Mouse (Mus musculus): Measurements from ENCODE around the gene Chpf2. TPM values are rescaled to one million over a fixed set of nuclear protein-coding genes. Genes with fewer than 3 reads are reported as not detected.

Gene Chpf2
- polyA plus RNA-seq, 1 experiment: 50.5 TPM

DNA sequence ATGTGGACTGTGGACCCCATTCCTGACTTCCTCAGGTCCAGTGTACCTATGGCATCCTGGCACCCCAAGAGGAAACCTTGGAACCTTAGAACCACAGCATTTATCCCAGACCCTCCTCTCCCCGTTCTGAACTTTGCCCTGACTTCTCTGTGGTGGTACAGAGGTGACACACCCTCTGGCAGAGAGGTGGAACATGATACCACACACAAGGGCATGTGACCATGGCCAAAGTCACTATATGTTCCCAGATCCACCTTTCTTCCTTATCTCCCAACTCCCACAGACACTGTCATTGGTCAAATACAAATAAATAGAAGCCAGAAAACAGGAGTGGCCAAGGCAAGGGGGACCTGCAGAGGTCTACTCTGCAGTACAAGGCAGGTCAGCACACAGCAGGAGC is 48.6 kb downstream of the Chpf2 start:
- no peak for DNase-seq (ENCODE audit: extremely low spot score in 1 of 2, low spot score in 1 of 2)

DNA sequence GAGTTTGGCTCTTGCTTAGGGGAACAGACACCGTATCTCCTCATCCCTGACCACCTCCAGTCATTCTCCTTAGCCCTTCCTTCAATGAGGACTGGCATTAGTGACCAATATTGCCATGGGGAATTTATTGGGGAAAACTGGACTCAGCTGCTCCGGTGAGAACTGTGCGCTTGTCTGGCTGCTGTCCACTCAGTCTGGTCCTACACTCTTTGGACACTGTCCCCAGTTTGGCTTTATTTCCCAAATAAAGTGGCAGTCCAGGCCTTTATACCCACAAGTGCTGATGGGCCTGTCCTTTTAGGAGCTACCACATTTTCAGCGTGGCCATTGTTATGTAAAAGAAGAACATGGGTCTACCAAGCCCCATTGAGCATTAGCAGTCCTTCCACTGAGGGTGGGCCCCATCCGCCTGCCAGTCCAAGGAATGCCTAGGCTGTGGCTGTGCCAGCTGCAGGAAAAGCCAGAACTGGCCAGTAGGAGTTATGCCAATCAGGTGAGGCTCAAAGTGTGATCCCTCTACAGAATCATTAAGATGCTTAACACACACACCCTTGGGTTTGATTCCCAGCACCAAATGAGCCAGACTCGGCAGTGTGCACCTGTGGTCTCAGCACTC is 49.1 kb downstream of the Chpf2 start:
- no peak for DNase-seq (ENCODE audit: extremely low spot score in 1 of 2, low spot score in 1 of 2)

DNA sequence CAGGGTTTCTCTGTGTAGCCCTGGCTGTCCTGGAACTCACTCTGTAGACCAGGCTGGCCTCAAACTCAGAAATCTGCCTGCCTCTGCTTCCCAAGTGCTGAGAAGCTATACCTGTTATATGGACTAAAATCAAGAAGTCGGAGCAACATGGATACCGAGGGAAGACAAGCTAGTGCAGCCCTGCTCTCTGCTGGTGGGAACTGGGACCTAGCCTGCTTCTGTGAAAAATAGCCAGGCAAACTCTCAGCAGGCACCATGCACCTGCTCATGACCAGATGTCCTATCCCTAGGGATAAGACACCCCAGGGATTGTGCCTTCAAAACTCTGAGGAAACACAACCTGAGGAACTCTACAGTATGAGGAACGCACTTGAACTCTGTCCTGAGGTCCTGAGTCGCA is 50.4 kb downstream of the Chpf2 start:
- no peak for DNase-seq (ENCODE audit: extremely low spot score in 1 of 2, low spot score in 1 of 2)

DNA sequence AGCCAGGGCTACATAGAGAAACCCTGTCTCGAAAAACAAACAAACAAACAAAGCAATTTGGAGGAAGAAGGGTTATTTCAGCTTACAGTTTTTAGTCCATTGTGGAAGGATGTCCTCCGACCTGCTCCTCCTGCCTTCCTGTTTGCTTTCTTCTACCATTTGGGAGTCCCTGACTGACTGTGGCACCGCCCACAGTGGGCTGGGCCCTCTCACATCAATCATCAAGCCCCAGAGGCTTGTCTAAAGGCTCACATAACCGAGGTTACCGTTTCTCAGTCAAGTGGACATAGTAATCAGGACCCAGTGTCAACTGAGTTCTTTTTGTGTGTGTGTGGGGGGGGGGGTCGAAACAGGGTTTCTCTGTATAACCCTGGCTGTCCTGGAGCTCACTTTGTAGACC is 51.6 kb downstream of the Chpf2 start:
- DNase-seq (ENCODE audit: extremely low spot score in 1 of 2, low spot score in 1 of 2): no peak

DNA sequence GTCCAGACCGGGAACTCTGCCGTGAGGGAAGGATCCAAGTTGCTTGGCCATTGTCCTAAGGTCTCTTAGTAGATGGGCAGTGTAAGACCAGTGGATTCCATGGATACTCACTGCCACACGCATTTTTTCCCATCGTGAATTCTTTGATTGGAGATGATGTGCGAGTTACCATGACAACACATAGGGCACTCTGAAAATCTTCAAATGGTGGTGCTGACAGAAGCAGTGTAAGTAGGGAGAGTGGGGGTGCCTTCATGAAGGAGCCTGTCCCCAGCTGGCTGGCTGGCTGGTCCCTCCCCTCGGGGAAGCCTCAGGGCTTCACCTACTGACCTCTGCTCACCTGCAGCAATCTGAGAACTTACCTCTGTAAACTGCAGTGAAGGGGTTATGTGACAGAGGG is 52.5 kb downstream of the Chpf2 start:
- peak in 1 of 2 experiments; percentile 33 for DNase-seq (ENCODE audit: extremely low spot score in 1 of 2, low spot score in 1 of 2)

Other genes with a start within 250 kb of the Chpf2 start
- gene Kcnh2, start 235.1 kb upstream of the Chpf2 start, polyA plus RNA-seq (2012; rRNA removed): 65.0 and 65.8 TPM in 2 replicates
- gene Nos3, start 221.9 kb upstream of the Chpf2 start, polyA plus RNA-seq (2012; rRNA removed): 10.1 and 10.7 TPM in 2 replicates
- gene Atg9b, start 194.6 kb upstream of the Chpf2 start, polyA plus RNA-seq (2012; rRNA removed): 3.0 and 4.7 TPM in 2 replicates
- gene Abcb8, start 193.1 kb upstream of the Chpf2 start, polyA plus RNA-seq (2012; rRNA removed): 49.5 and 53.9 TPM in 2 replicates
- gene Asic3, start 173.3 kb upstream of the Chpf2 start, polyA plus RNA-seq (2012; rRNA removed): 0.86 and 0.92 TPM in 2 replicates
- 214 and 226 TPM in 2 replicates for gene Cdk5, start 163.2 kb upstream of the Chpf2 start, polyA plus RNA-seq (2012; rRNA removed)
- gene Slc4a2, start 162.9 kb upstream of the Chpf2 start, polyA plus RNA-seq (2012; rRNA removed): 32.2 and 32.3 TPM in 2 replicates
- gene Fastk, start 141.5 kb upstream of the Chpf2 start, polyA plus RNA-seq (2012; rRNA removed): 223 and 235 TPM in 2 replicates
- 42.7 and 43.7 TPM in 2 replicates for gene Tmub1, start 138.9 kb upstream of the Chpf2 start, polyA plus RNA-seq (2012; rRNA removed)
- gene Agap3, start 134.6 kb upstream of the Chpf2 start, polyA plus RNA-seq (2012; rRNA removed): 390 and 432 TPM in 2 replicates
- gene Gbx1, start 59.5 kb upstream of the Chpf2 start, polyA plus RNA-seq (2012; rRNA removed): 0.04 TPM in 2 replicates
- 0.42 and 0.62 TPM in 2 replicates for gene Asb10, start 45.8 kb upstream of the Chpf2 start, polyA plus RNA-seq (2012; rRNA removed)
- gene 4931409K22Rik, start 29.9 kb upstream of the Chpf2 start, polyA plus RNA-seq (2012; rRNA removed): 0.18 and 0.59 TPM in 2 replicates
- gene Abcf2, start 9.3 kb upstream of the Chpf2 start, polyA plus RNA-seq (2012; rRNA removed): 78.1 and 86.2 TPM in 2 replicates
- gene Smarcd3, start 37.7 kb downstream of the Chpf2 start, polyA plus RNA-seq (2012; rRNA removed): 116 and 135 TPM in 2 replicates
- 79.9 and 80.0 TPM in 2 replicates for gene Nub1, start 98.8 kb downstream of the Chpf2 start, polyA plus RNA-seq (2012; rRNA removed)
- 1.1 and 1.3 TPM in 2 replicates for gene Wdr86, start 144.0 kb downstream of the Chpf2 start, polyA plus RNA-seq (2012; rRNA removed)
- gene Crygn, start 171.3 kb downstream of the Chpf2 start, polyA plus RNA-seq (2012; rRNA removed): not detected in 2 replicates

Data from frontal cortex, adult 2 months (tissue).